Mouse (Mus musculus): ENCODE measurements at regions not wholly inside any gene's neighbourhood (a gene's known extent, or its start where the extent isn't known, plus 50 kb on each side); places are given as distances from the start of the nearest gene placed in this dataset.

- no peak for DNase-seq (ENCODE audit: low read depth, low spot score)
Measured at GRCm38 (mm10) chr17:14610791-14611522, 83.1 kb downstream of the Thbs2 start.

- no peak for DNase-seq (ENCODE audit: low read depth, low spot score)
Measured at GRCm38 (mm10) chr17:14608845-14609244, 85.2 kb downstream of the Thbs2 start.

GRCm38 (mm10) chr17:14606356-14606989 is 87.6 kb downstream of the Thbs2 start:
- no peak for DNase-seq (ENCODE audit: low read depth, low spot score)

GRCm38 (mm10) chr17:14599681-14600080 is 94.4 kb downstream of the Thbs2 start:
- DNase-seq (ENCODE audit: low read depth, low spot score) = no peak

GRCm38 (mm10) chr17:14596470-14596869 is 97.6 kb downstream of the Thbs2 start:
- DNase-seq (ENCODE audit: low read depth, low spot score) = no peak

- no peak for DNase-seq (ENCODE audit: low read depth, low spot score)
Measured at GRCm38 (mm10) chr17:14595525-14595924, 98.5 kb downstream of the Thbs2 start.

GRCm38 (mm10) chr17:14588086-14588817 is 105.8 kb downstream of the Thbs2 start:
- no peak for DNase-seq (ENCODE audit: low read depth, low spot score)

- no peak for DNase-seq (ENCODE audit: low read depth, low spot score)
Measured at GRCm38 (mm10) chr17:14579671-14580070, 114.4 kb downstream of the Thbs2 start.

GRCm38 (mm10) chr17:14578721-14579120 is 115.3 kb downstream of the Thbs2 start:
- DNase-seq (ENCODE audit: low read depth, low spot score) = no peak

GRCm38 (mm10) chr17:14578194-14578593 is 115.8 kb downstream of the Thbs2 start:
- DNase-seq (ENCODE audit: low read depth, low spot score) = no peak

GRCm38 (mm10) chr17:14576159-14576558 is 117.9 kb downstream of the Thbs2 start:
- DNase-seq (ENCODE audit: low read depth, low spot score) = no peak

GRCm38 (mm10) chr17:14571143-14571542 is 122.9 kb downstream of the Thbs2 start:
- DNase-seq (ENCODE audit: low read depth, low spot score) = no peak

- DNase-seq (ENCODE audit: low read depth, low spot score) = no peak
Measured at GRCm38 (mm10) chr17:14570266-14570775, 123.7 kb downstream of the Thbs2 start.

- DNase-seq (ENCODE audit: low read depth, low spot score) = no peak
Measured at GRCm38 (mm10) chr17:14562191-14562590, 131.8 kb downstream of the Thbs2 start.

GRCm38 (mm10) chr17:14557214-14557613 is 136.8 kb downstream of the Thbs2 start:
- no peak for DNase-seq (ENCODE audit: low read depth, low spot score)

- no peak for DNase-seq (ENCODE audit: low read depth, low spot score)
Measured at GRCm38 (mm10) chr17:14553195-14553594, 140.8 kb downstream of the Thbs2 start.

- no peak for DNase-seq (ENCODE audit: low read depth, low spot score)
Measured at GRCm38 (mm10) chr17:14552081-14552480, 142.0 kb downstream of the Thbs2 start.

GRCm38 (mm10) chr17:14551610-14552009 is 142.4 kb downstream of the Thbs2 start:
- DNase-seq (ENCODE audit: low read depth, low spot score) = no peak

GRCm38 (mm10) chr17:14545822-14546473 is 148.1 kb downstream of the Thbs2 start:
- DNase-seq (ENCODE audit: low read depth, low spot score) = peak; percentile 69

GRCm38 (mm10) chr17:14544343-14545002 is 149.6 kb downstream of the Thbs2 start:
- DNase-seq (ENCODE audit: low read depth, low spot score) = no peak

- no peak for DNase-seq (ENCODE audit: low read depth, low spot score)
Measured at GRCm38 (mm10) chr17:14541035-14541434, 153.0 kb downstream of the Thbs2 start.
